Mouse (Mus musculus) kidney, embryonic 16.5 days (tissue): ENCODE measurements around the gene Tbxa2r. TPM values are rescaled to one million over a fixed set of nuclear protein-coding genes. Genes with fewer than 3 reads are reported as not detected.
A peak's percentile ranks its signal among the peaks of the same experiment; 100 is the strongest.

Source experiments
- ATAC-seq: fragments of 200-750 bp; cut with Nextera tagmentation; 2 replicates; pipeline ENCODE4 v1.8.0; 2017; ENCODE audit warnings: moderate TSS enrichment; ENCODE audit not compliant: low FRiP score, low TSS enrichment
- H3K27ac ChIP-seq: fragments of 300-500 bp; sonication (generic); 2 replicates; pipeline ENCODE4 v1.5.1; 2014; ENCODE audit warnings: low read length
- H3K27me3 ChIP-seq: fragments of 300-500 bp; sonication (generic); 2 replicates; pipeline ENCODE4 v1.6.1; 2014; ENCODE audit warnings: low read length, control low read depth, mixed read lengths; ENCODE audit not compliant: insufficient read depth
- H3K36me3 ChIP-seq: fragments of 300-500 bp; sonication (generic); 2 replicates; pipeline ENCODE4 v1.6.1; 2014; ENCODE audit warnings: low read length, control low read depth, mixed read lengths; ENCODE audit not compliant: insufficient read depth
- H3K4me1 ChIP-seq: fragments of 300-500 bp; sonication (generic); 2 replicates; pipeline ENCODE4 v1.6.1; 2014; ENCODE audit warnings: low read length, control low read depth, mixed read lengths; ENCODE audit not compliant: insufficient read depth
- H3K4me2 ChIP-seq: fragments of 300-500 bp; sonication (generic); replicated peaks from 2 replicates; pipeline ENCODE4 v1.6.1; 2014; ENCODE audit warnings: low read depth, low read length
- H3K4me3 ChIP-seq: fragments of 300-500 bp; sonication (generic); 2 replicates; pipeline ENCODE4 v1.5.1; 2014; ENCODE audit warnings: mild to moderate bottlenecking, low read length
- H3K9ac ChIP-seq: fragments of 300-500 bp; sonication (generic); replicated peaks from 2 replicates; pipeline ENCODE4 v1.6.1; 2014; ENCODE audit warnings: low read length
- H3K9me3 ChIP-seq: fragments of 300-500 bp; sonication (generic); 2 replicates; pipeline ENCODE4 v1.6.1; 2016; ENCODE audit warnings: low read length, control low read depth
- WGBS: fragments of 180-500 bp; shearing (Covaris S2); extraction: QIAGEN DNeasy Blood & Tissue Kit; methylation state at CpG from one replicate; pipeline ENCODE4 v1.1.7; 2014; 5-methylcytosine and 5-hydroxymethylcytosine counted together
- polyA plus RNA-seq: library from polyadenylated mRNA; unstranded; fragments of >200 nt; fragmentation: Nextera tagmentation; extraction: Ambion mirVana; gene quantifications from 2 replicates; pipeline ENCODE4 v1.2.1, GENCODE M21; 2015

Tbxa2r gene
- polyA plus RNA-seq, 1 experiment from 2014 or later: 20.2 TPM

- Histone ChIP-seq H3K9me3 (no peaks in the 10 kb centered on the region), H3K4me2 (no peak overlapping the region), H3K36me3 (no peaks in the 10 kb centered on the region), H3K27me3 (no peaks in the 10 kb centered on the region), H3K9ac (no peak overlapping the region), H3K4me3 (no peak overlapping the region), H3K27ac (peak overlapping the region; percentile 87), H3K4me1 (peaks cover 82% of the 10 kb centered on the region)
- WGBS: 88% methylated on average over 17 of the region's 17 CpGs
- no peak for ATAC-seq
Measured at GRCm38 (mm10) chr10:81298369-81299100, 30.0 kb upstream of the Tbxa2r start.

DNA sequence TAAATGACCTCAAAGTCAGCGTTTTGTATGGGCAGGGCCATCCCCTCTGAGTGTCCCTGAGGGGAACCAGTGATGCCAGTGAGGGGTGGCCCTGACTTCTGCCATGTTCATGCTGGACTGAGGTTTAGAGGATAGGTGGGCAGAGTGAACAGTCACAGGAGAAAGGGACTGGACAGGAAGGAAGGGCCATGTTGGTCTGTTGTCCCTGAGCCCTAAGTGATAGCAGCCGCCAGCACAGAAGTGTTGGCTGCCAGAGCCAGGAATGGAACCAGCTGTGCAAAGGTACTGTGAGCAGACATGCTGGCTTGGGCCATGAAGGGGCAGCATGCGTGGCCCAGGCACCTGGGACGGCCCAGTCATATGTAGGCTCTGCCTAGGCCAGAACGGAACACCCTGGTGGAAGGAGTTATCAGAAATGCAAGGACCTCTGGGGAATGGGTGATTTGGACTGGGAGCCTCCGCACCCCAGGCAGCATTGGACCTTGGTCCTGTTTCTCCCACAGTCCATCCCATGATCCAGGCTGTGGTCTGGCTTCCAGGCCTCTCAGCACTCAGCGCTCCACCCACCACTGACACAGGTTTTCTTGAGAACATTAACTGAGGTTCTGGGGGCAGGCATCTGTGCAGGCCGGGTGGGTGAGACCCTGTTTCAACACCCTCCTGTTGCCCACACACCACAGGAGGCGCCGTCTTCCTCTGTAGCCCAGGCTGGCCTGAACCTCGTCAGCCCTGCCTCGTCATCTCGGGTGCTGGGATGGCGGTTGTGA, 28.8 kb upstream of the Tbxa2r start:
- 84% methylated on average over 14 of the region's 14 CpGs for WGBS
- peak; percentile 59; the same call in 1 of the 2 replicates for ATAC-seq
- peaks cover 80% of the 10 kb centered on the region for H3K4me1 ChIP-seq
- H3K9me3 ChIP-seq: no peaks in the 10 kb centered on the region
- no peak overlapping the region for H3K4me3 ChIP-seq
- H3K27ac ChIP-seq: peak overlapping the region; percentile 87
- 0 out of 2 replicates have a peak overlapping the region, but pooled peaks have one; percentile 11 for H3K4me2 ChIP-seq
- H3K36me3 ChIP-seq: no peaks in the 10 kb centered on the region
- H3K27me3 ChIP-seq: no peaks in the 10 kb centered on the region
- 0 out of 2 replicates have a peak overlapping the region, but pooled peaks have one; percentile 41 for H3K9ac ChIP-seq

GRCm38 (mm10) chr10:81300352-81300907, 28.1 kb upstream of the Tbxa2r start:
- H3K36me3 ChIP-seq: no peaks in the 10 kb centered on the region
- H3K9me3 ChIP-seq: no peaks in the 10 kb centered on the region
- WGBS: 69% methylated on average over 9 of the region's 9 CpGs
- H3K4me2 ChIP-seq: no peak overlapping the region
- peak; percentile 66 for ATAC-seq
- peaks cover 79% of the 10 kb centered on the region for H3K4me1 ChIP-seq
- H3K27me3 ChIP-seq: no peaks in the 10 kb centered on the region
- H3K9ac ChIP-seq: peak overlapping the region; percentile 42; the same call in 1 of the 2 replicates
- H3K4me3 ChIP-seq: no peak overlapping the region
- peak overlapping the region; percentile 87 for H3K27ac ChIP-seq

DNA sequence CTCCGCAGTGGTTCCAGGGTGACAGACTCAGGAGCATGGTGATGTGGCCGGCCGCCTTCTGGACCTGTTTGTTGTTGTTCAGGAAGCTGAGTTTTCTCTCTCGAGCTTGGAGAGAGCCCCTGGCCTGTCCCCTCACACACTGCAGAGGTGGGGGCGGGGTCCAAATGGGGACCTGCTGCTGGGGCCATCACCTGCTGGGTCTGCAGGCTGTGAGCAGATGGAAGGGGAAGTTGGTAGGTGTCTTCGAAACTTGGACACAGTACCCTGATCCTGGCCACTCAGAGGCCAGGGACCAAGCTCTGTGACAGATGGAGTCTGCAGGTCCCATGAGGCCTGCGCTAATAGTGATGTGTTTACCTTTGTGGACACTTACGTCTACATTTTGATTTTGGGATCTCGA, 27.2 kb upstream of the Tbxa2r start:
- Histone ChIP-seq H3K4me1 (peaks cover 75% of the 10 kb centered on the region), H3K36me3 (peaks cover 8% of the 10 kb centered on the region; the same call in 1 of the 2 replicates)
- WGBS: 79% methylated on average over 9 of the region's 9 CpGs

DNA sequence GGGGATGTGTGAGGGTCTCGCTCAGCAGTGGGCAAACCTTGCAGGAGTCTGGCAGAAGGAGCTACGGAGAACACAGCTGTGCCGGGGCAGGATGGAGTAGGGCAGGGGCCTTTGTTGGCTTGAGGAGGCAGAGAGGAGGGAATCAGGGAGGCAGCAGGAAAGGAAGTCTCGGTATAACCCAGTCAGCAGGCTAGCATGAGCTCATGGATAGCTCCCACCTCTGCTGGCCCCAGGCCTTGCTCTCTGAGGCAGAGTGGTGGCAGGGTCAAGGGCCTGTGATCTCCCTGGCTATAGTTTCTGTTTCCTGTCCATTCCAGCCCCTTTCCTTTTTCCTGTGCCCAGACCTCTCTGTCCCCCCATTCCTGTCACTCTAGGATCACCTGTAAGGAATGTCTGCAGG, 26.2 kb upstream of the Tbxa2r start:
- Histone ChIP-seq H3K27me3 (no peaks in the 10 kb centered on the region), H3K27ac (peak overlapping the region; percentile 56), H3K4me3 (no peak overlapping the region), H3K9me3 (no peaks in the 10 kb centered on the region), H3K4me2 (peak overlapping the region; percentile 20; the same call in 1 of the 2 replicates), H3K36me3 (peaks cover 16% of the 10 kb centered on the region), H3K9ac (0 out of 2 replicates have a peak overlapping the region, but pooled peaks have one; percentile 32), H3K4me1 (peaks cover 73% of the 10 kb centered on the region)
- no peak for ATAC-seq
- 53% methylated on average over 4 of the region's 4 CpGs for WGBS

More for the DNA sequence above, 27.2 kb upstream of the Tbxa2r start:
- ATAC-seq: no peak
- Histone ChIP-seq H3K9ac (no peak overlapping the region), H3K4me3 (no peak overlapping the region), H3K4me2 (no peak overlapping the region), H3K27me3 (no peaks in the 10 kb centered on the region), H3K27ac (peak overlapping the region; percentile 87), H3K9me3 (no peaks in the 10 kb centered on the region)

DNA sequence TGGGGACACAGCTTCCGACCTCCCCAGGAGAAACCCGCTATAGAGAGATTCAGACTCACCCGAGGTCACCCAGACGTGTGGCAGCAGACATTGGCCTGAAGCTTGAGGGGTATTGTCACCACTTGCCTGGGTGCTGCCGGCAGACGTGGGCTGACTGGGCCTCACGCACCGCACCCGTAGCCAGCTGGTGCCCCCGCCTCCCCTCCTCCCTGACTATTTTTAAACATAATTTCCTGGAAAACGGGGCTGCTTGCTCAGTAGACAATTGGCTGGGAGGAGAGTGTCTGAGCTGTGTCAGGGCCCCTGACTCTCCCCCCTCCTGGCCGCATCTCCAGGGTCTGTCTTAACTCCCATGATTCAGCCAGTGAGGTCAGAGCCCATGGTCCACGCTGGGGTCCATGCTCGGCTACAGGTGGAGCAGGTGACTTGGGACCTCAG, 25.7 kb upstream of the Tbxa2r start:
- Histone ChIP-seq H3K36me3 (peaks cover 22% of the 10 kb centered on the region), H3K4me2 (peak overlapping the region; percentile 20; the same call in 1 of the 2 replicates), H3K27me3 (no peaks in the 10 kb centered on the region), H3K9ac (peak overlapping the region; percentile 32), H3K9me3 (no peaks in the 10 kb centered on the region), H3K4me1 (peaks cover 68% of the 10 kb centered on the region), H3K4me3 (no peak overlapping the region), H3K27ac (peak overlapping the region; percentile 56)
- WGBS: 63% methylated on average over 14 of the region's 14 CpGs
- ATAC-seq: no peak

DNA sequence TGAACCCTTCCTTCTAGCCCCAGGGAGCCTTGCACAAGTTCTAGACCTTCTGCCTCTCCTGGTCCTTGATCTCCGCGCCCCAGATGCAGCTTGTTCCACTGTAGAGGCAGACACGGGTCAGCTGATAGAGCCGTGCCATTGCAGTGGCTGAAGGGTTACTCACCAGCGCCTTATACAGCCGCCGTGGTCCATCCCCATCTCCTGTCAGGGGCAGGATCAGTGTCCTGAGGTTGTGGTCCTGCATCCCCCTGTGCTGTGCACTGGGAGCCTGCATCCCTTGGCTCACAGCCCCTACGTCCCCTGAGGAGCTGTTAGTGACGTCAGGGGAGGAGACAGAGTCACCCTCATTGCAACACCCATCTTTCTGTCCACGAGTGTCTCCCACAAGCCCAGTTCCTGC, 25.3 kb upstream of the Tbxa2r start:
- H3K27ac ChIP-seq: peak overlapping the region; percentile 56
- H3K36me3 ChIP-seq: peaks cover 26% of the 10 kb centered on the region
- no peak for ATAC-seq
- peaks cover 64% of the 10 kb centered on the region for H3K4me1 ChIP-seq
- H3K9me3 ChIP-seq: no peaks in the 10 kb centered on the region
- H3K4me3 ChIP-seq: no peak overlapping the region
- WGBS: 68% methylated on average over 10 of the region's 10 CpGs
- H3K4me2 ChIP-seq: 0 out of 2 replicates have a peak overlapping the region, but pooled peaks have one; percentile 20
- H3K9ac ChIP-seq: peak overlapping the region; percentile 29
- H3K27me3 ChIP-seq: no peaks in the 10 kb centered on the region

DNA sequence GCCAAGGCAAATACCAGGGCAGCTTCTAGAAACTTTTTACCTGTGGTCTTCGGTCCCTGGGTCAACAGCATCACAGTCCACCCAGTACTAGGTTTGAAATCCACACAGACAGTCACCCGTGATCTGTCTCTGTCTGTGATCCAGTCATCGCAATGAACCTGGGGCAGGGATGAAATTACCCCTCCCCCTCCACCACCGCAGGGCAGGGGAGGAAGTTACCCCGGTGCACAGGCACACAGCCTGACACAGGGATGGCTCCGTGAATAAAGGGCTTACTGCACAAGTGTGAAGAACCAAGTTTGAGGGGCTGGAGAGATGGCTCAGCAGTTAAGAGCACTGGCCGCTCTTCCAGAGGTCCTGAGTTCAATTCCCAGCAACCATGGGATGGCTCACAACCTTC, 24.8 kb upstream of the Tbxa2r start:
- WGBS: 67% methylated on average over 7 of the region's 7 CpGs

GRCm38 (mm10) chr10:81304597-81305238, 23.8 kb upstream of the Tbxa2r start:
- Histone ChIP-seq H3K4me1 (peaks cover 52% of the 10 kb centered on the region), H3K27ac (no peak overlapping the region), H3K9ac (0 out of 2 replicates have a peak overlapping the region, but pooled peaks have one; percentile 25), H3K4me3 (no peak overlapping the region), H3K36me3 (peaks cover 40% of the 10 kb centered on the region), H3K27me3 (no peaks in the 10 kb centered on the region), H3K9me3 (no peaks in the 10 kb centered on the region), H3K4me2 (no peak overlapping the region)
- ATAC-seq: no peak
- whole genome bisulfite sequencing: 16% methylated on average over 8 of the region's 9 CpGs

More for the DNA sequence above, 24.8 kb upstream of the Tbxa2r start:
- no peaks in the 10 kb centered on the region for H3K9me3 ChIP-seq
- no peak overlapping the region for H3K27ac ChIP-seq
- H3K4me2 ChIP-seq: no peak overlapping the region
- peaks cover 62% of the 10 kb centered on the region for H3K4me1 ChIP-seq
- no peak for ATAC-seq
- H3K4me3 ChIP-seq: no peak overlapping the region
- no peaks in the 10 kb centered on the region for H3K27me3 ChIP-seq
- peaks cover 31% of the 10 kb centered on the region for H3K36me3 ChIP-seq
- no peak overlapping the region for H3K9ac ChIP-seq
